Mouse (Mus musculus) stomach, adult 2 months (tissue): ENCODE measurements around the gene Samhd1. TPM values are rescaled to one million over a fixed set of nuclear protein-coding genes. Genes with fewer than 3 reads are reported as not detected.

ENCODE experiments used
- polyA plus RNA-seq: library from polyadenylated mRNA; depleted of rRNA; stranded (reverse); fragments of >200 nt; gene quantifications from 2 replicates; pipeline ENCODE4 v1.2.3, GENCODE M21; 2012; rRNA removed

Gene Samhd1
- 9.4 and 11.1 TPM in 2 replicates for polyA plus RNA-seq

DNA sequence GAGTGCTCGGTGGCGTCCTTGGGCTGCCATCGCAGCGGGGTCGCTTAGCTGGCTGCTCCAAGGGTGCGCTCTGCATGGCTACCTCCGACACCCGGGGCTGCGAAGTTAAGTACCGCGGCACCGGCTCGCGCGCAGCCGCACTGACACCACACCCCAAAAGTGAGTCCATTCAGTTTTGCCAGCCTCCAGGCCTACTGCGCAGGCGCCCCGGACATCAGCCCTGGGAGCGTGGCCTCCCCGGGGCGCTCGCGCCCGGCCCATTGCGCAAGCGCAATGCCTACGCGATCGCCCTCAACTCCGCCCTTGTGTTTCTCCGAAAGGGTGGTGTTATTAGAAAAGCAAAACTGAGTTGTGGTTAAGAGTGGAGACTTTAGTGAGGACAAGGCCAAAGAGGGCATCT lies at the start of gene Samhd1:
Gene Samhd1, minus strand, starts transcription at position 252 of the 400 bp plus-strand sequence.

DNA sequence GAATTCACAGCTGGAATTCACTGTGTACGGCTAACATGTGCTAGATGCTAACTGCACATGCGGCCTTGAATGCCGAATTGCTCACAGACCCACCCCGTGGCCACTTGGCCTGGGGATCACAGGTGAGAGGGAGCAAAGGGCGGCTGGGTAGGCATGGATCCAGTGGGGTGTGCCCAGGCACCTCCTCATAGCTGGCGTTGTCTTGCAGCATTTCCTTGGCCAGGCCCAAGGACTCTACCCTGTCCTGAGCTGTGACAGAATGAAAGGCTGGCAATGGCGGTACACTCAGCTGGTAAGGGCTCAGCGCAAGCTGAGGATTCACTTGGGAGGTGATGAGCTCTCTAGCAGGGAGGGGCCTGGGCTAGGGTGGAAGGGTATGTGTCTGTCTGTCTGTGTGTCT lies 48.3 kb downstream of the Samhd1 start, which contains the start of gene Tldc2:
Gene Tldc2, plus strand, starts transcription at position 260 of the 400 bp plus-strand sequence.

GRCm38 (mm10) chr2:157078793-157079700 lies 56.0 kb downstream of the Samhd1 start, which contains the start of gene Soga1:
Gene Soga1 (minus strand): TSS chr2:157079254.

Other genes starting within 250 kb of the Samhd1 start
- 0.04 and 0.11 TPM in 2 replicates for gene Sla2, start 248.1 kb downstream of the Samhd1 start, polyA plus RNA-seq
- gene Ndrg3, start 143.2 kb downstream of the Samhd1 start, polyA plus RNA-seq: 12.9 and 15.8 TPM in 2 replicates
- gene Dsn1, start 128.1 kb downstream of the Samhd1 start, polyA plus RNA-seq: 0.25 and 0.35 TPM in 2 replicates
- gene Soga1, start 56.0 kb downstream of the Samhd1 start, polyA plus RNA-seq: 2.6 and 3.6 TPM in 2 replicates
- 0.14 TPM in 1 of 2 replicates, not detected in the other for gene Tldc2, start 48.2 kb downstream of the Samhd1 start, polyA plus RNA-seq
- 0.67 and 1.1 TPM in 2 replicates for gene Rbl1, start 69.3 kb upstream of the Samhd1 start, polyA plus RNA-seq
- 102 and 109 TPM in 2 replicates for gene Rpn2, start 143.8 kb upstream of the Samhd1 start, polyA plus RNA-seq
- 0.13 and 0.14 TPM in 2 replicates for gene Mroh8, start 144.3 kb upstream of the Samhd1 start, polyA plus RNA-seq
- 0.15 TPM in 1 of 2 replicates, not detected in the other for gene Ghrh, start 212.2 kb upstream of the Samhd1 start, polyA plus RNA-seq
- 48.1 and 68.3 TPM in 2 replicates for gene Manbal, start 232.3 kb upstream of the Samhd1 start, polyA plus RNA-seq